Mouse (Mus musculus): ENCODE measurements around the gene Ctc1. TPM values are rescaled to one million over a fixed set of nuclear protein-coding genes. Genes with fewer than 3 reads are reported as not detected.

Gene Ctc1
- total RNA-seq, 2 experiments from 2014 or later: 40.3 to 43.1 TPM

DNA sequence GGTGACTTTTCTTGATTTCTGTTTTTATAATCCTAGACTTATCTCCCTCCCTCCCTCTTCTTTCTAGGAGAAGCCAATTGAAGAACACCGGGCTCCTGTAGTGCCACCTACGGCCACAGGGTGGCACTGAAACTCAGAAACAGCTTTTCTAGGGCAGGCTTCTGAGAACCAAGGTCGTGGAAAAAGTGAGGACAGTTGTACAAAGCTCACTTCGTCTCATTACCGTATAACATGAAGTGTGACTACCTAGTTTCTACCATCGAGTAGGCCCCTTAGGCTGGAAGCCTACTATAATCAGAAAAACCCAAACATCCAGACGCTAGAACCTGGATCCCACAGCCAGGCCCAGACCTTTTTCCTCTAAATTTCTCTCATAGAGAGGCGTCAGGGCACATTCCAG is 51.2 kb downstream of the Ctc1 start:
- peak overlapping the region; percentile 84 for H3K27ac ChIP-seq
- TF ChIP-seq CTCF (conservative IDR thresholded peaks at IDR 0.05): peak; percentile 98
- DNase-seq (ENCODE audit: low spot score in 2 of 2): peak; percentile 88 to 92
- H3K4me3 ChIP-seq: peak overlapping the region; percentile 31

- Histone ChIP-seq H3K4me3 (no peak overlapping the region), H3K27ac (peak overlapping the region; percentile 84)
- DNase-seq (ENCODE audit: low spot score in 2 of 2): no peak
- TF ChIP-seq CTCF (conservative IDR thresholded peaks at IDR 0.05): no peak
Measured at GRCm38 (mm10) chr11:69067601-69068000, 51.9 kb downstream of the Ctc1 start.

GRCm38 (mm10) chr11:69070093-69070492 is 54.4 kb downstream of the Ctc1 start:
- Histone ChIP-seq H3K4me3 (peak overlapping the region; percentile 78), H3K27ac (peak overlapping the region; percentile 97)
- DNase-seq (ENCODE audit: low spot score in 2 of 2): no peak
- no peak for TF ChIP-seq CTCF (conservative IDR thresholded peaks at IDR 0.05)

DNA sequence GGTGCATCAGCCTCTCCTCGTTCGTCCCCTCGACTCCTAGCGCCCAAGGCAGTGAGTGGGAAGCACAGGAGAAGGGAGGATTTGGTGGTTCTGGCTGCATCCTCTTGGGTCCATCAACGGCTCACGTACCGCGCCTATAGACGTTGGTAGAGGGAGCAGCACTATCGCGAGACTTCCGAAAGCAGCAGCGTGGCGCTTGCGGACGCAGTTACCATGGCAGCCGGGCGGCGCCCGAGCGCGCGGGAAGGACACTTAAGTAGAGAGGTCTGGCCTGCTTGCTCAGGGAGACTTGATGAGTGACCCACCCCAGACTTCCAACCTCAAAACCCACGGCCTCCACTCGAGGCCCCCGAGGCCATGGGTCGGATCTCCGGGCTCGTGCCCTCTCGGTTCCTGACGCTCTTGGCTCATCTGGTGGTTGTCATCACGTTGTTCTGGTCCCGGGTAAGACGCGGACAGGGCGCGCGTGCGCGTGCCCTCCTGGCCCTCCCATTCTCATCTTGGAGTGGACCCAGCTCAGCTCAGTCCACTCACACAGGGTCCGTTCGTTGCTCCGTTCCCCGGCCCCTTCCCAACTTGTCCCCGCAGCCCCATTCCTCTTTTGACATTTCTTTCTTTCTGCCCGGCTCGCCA is 55.0 kb downstream of the Ctc1 start, which contains the start of gene Tmem107:
Gene Tmem107, plus strand, starts transcription at position 217 of the 633 bp plus-strand sequence.
- Histone ChIP-seq H3K27ac (peak within 1 kb of the TSS; percentile 97), H3K4me3 (peak within 1 kb of the TSS; percentile 78)
- TF ChIP-seq CTCF (conservative IDR thresholded peaks at IDR 0.05): no peak
- DNase-seq (ENCODE audit: low spot score in 2 of 2): peak; percentile 91 to 92

GRCm38 (mm10) chr11:69071262-69071661 is 55.6 kb downstream of the Ctc1 start:
- H3K27ac ChIP-seq: peak overlapping the region; percentile 97
- no peak for DNase-seq (ENCODE audit: low spot score in 2 of 2)
- H3K4me3 ChIP-seq: peak overlapping the region; percentile 78
- no peak for TF ChIP-seq CTCF (conservative IDR thresholded peaks at IDR 0.05)

DNA sequence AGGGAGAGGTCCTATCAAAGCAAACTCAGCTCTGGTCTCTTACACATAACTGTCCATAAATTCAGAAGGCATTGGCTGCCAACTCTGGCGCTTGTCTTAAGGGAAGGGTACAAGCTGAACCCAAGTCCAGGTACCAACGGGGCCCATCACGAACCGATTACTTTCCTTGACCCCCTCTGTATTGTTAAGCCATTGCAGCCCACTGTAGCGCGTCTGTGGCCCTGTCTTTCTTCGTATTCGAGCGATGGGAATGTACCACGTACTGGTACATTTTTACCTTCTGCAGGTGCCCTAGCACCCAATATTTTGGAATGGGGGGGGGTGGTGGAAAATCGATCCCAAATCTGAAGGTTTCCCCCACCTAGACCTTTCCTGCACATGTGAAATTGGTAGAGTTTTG is 56.5 kb downstream of the Ctc1 start:
- peak overlapping the region; percentile 100 for H3K27ac ChIP-seq
- TF ChIP-seq CTCF (conservative IDR thresholded peaks at IDR 0.05): no peak

GRCm38 (mm10) chr11:69072666-69073064 is 57.0 kb downstream of the Ctc1 start:
- no peak for DNase-seq (ENCODE audit: low spot score in 2 of 2)
- H3K4me3 ChIP-seq: peak overlapping the region; percentile 57
- peak overlapping the region; percentile 100 for H3K27ac ChIP-seq
- no peak for TF ChIP-seq CTCF (conservative IDR thresholded peaks at IDR 0.05)

More for the DNA sequence above, 56.5 kb downstream of the Ctc1 start:
- no peak for DNase-seq (ENCODE audit: low spot score in 2 of 2)
- H3K4me3 ChIP-seq: no peak overlapping the region; the same call in 1 of the 2 replicates

GRCm38 (mm10) chr11:69073065-69073888 is 57.6 kb downstream of the Ctc1 start:
- Histone ChIP-seq H3K27ac (peak overlapping the region; percentile 100), H3K4me3 (peak overlapping the region; percentile 57)
- DNase-seq (ENCODE audit: low spot score in 2 of 2): peak; percentile 85 to 89
- TF ChIP-seq CTCF (conservative IDR thresholded peaks at IDR 0.05): peak; percentile 51

DNA sequence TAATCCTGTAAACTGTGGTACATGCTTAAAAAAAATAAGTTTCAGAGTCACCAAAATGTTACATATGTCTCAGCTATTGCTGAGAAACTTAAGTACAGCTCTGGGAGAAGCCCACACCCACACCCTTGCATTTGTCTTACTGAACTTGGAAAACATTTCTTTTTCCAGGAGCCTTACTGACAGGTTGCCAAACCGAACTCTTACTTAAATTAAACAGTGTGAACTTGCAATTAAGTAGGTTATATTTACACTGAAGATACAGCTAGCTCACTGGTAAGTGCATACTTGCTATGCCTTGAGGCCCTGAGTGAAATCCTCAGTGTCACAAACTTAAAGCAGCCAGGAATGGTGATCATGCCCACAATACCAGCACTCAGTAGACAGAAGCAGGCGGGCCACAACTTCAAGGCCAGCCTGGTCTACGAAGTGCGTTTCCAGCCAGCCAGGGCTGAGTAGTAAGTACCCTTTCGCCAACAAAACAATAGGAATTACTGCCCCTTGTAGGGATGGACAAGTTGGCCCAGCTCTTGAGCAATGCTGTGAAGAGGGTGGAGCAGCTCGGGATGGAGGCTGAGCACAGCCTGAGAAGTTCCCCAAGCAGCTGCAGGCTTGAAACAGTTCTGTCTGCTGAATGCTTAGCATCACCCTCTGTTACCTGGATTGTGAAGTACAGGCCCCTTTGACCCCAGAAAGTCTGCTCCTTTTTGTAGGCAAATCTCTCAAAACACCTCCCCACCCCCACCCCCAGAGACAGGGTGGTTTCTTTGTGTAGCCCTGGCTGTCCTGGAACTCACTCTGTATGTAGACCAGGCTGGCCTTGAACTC is 58.5 kb downstream of the Ctc1 start:
- DNase-seq (ENCODE audit: low spot score in 2 of 2): no peak
- peak overlapping the region; percentile 100; the same call in 1 of the 2 replicates for H3K27ac ChIP-seq
- no peak for TF ChIP-seq CTCF (conservative IDR thresholded peaks at IDR 0.05)

DNA sequence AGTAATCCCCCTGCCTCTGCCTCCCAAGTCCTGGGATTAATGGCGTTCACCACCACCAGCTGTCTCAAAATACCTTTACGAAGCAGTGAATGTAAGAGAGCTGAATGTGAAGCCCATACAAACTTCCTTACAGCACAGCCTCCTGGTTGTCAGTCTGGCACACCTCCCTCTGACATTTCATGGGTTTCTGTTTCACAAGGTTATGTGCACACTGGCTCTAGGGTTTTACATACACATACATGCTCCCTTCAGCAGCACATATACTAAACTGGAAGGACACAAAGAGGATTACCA is 59.0 kb downstream of the Ctc1 start:
- no peak for TF ChIP-seq CTCF (conservative IDR thresholded peaks at IDR 0.05)
- no peak overlapping the region for H3K4me3 ChIP-seq
- no peak for DNase-seq (ENCODE audit: low spot score in 2 of 2)
- no peak overlapping the region for H3K27ac ChIP-seq

More for the DNA sequence above, 58.5 kb downstream of the Ctc1 start:
- no peak overlapping the region for H3K4me3 ChIP-seq

GRCm38 (mm10) chr11:69075764-69076479 is 60.2 kb downstream of the Ctc1 start:
- peak overlapping the region; percentile 53; the same call in 1 of the 2 replicates for H3K27ac ChIP-seq
- no peak overlapping the region for H3K4me3 ChIP-seq
- no peak for DNase-seq (ENCODE audit: low spot score in 2 of 2)
- no peak for TF ChIP-seq CTCF (conservative IDR thresholded peaks at IDR 0.05)

- Histone ChIP-seq H3K4me3 (no peak overlapping the region), H3K27ac (peak overlapping the region; percentile 53)
- no peak for TF ChIP-seq CTCF (conservative IDR thresholded peaks at IDR 0.05)
- no peak for DNase-seq (ENCODE audit: low spot score in 2 of 2)
Measured at GRCm38 (mm10) chr11:69076572-69076971, 60.9 kb downstream of the Ctc1 start.

All from layer of hippocampus, adult 2 months (tissue).